Mouse (Mus musculus) testis, adult 2 months (tissue): ENCODE data around the gene Uqcrq.

Source experiments
- CTCF ChIP-seq: fragments of 200-500 bp; IDR thresholded peaks from 2 replicates; pipeline ENCODE4 v1.5.1; 2012; ENCODE audit warnings: low read depth, mild to moderate bottlenecking, inconsistent platforms, low read length, moderate library complexity; ENCODE audit not compliant: control insufficient read depth, insufficient read depth, insufficient replicate concordance
- POLR2A ChIP-seq: fragments of 200-500 bp; IDR thresholded peaks from 2 replicates; pipeline ENCODE4 v1.6.1; 2012; ENCODE audit warnings: low read depth, mild to moderate bottlenecking, inconsistent platforms, low read length, moderate library complexity; ENCODE audit not compliant: control insufficient read depth

DNA sequence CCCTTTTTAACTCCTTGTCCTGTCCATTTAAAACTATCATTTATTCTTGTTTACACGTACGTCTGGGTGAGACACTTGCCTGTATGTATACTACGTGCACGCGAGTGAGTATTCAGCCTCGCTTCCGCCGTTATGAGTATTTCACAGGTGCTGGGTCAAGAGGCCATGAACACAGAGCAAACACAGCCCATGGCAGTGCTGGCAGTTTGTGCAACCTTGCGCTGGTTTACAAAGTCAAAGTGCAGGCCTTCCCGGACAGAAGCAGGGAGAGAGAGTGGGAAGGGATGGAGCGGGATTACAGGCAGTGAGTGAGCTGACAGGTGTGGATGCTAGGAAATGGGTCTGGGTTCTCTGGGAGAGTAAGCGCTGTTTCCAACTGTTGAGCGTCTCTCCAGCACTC, 15.6 kb upstream of the Uqcrq start:
- TF ChIP-seq CTCF, result no peak
- no peak for TF ChIP-seq POLR2A
